Mouse (Mus musculus) cerebellum, adult 2 months (tissue): ENCODE data around the gene Klrb1a. TPM values are rescaled to one million over a fixed set of nuclear protein-coding genes. Genes with fewer than 3 reads are reported as not detected.
"Not testable (repeated sequence)": the region's sequence is repeated elsewhere in the genome, so short reads cannot be mapped to it uniquely, and the experiment has no call there.

Experiments
- DNase-seq, 2 experiments: peaks; one replicate each; pipeline ENCODE4 v3.0.0; 2021
- H3K27ac ChIP-seq: fragments of 200-500 bp; 2 replicates; pipeline ENCODE4 v1.5.1; 2012; ENCODE audit warnings: low read length, control low read depth, inconsistent platforms; ENCODE audit not compliant: insufficient read depth
- H3K27me3 ChIP-seq: fragments of 200-500 bp; 2 replicates; pipeline ENCODE4 v1.6.1; 2012; ENCODE audit warnings: inconsistent platforms, mild to moderate bottlenecking, low read length, moderate library complexity; ENCODE audit not compliant: control insufficient read depth, insufficient read depth
- H3K4me1 ChIP-seq: fragments of 200-500 bp; 2 replicates; pipeline ENCODE4 v1.6.1; 2011; ENCODE audit warnings: low read length; ENCODE audit not compliant: control insufficient read depth, insufficient read depth
- H3K4me3 ChIP-seq: fragments of 200-500 bp; replicated peaks from 2 replicates; pipeline ENCODE3; 2011; ENCODE audit warnings: mild to moderate bottlenecking, low read depth, low read length, control low read depth; ENCODE audit not compliant: insufficient read depth
- CTCF ChIP-seq: fragments of 200-500 bp; IDR thresholded peaks from 2 replicates; pipeline ENCODE4 v1.5.1; 2011; ENCODE audit warnings: low read depth, mild to moderate bottlenecking, control low read depth, low read length, moderate library complexity, borderline replicate concordance; ENCODE audit not compliant: insufficient read depth
- POLR2A ChIP-seq: fragments of 200-500 bp; IDR thresholded peaks from 2 replicates; pipeline ENCODE4 v1.6.1; 2011; ENCODE audit warnings: low read length, control low read depth, borderline replicate concordance; ENCODE audit not compliant: insufficient read depth
- WGBS: fragments of 180-500 bp; shearing (Covaris S2); methylation state at CpG from one replicate; pipeline ENCODE4 v1.1.7; 2018; 5-methylcytosine and 5-hydroxymethylcytosine counted together
- polyA plus RNA-seq: library from polyadenylated mRNA; depleted of rRNA; stranded (reverse); fragments of >200 nt; gene quantifications from 2 replicates; pipeline ENCODE4 v1.2.3, GENCODE M21; 2012; rRNA removed

Gene Klrb1a
- not detected in 2 replicates for polyA plus RNA-seq

DNA sequence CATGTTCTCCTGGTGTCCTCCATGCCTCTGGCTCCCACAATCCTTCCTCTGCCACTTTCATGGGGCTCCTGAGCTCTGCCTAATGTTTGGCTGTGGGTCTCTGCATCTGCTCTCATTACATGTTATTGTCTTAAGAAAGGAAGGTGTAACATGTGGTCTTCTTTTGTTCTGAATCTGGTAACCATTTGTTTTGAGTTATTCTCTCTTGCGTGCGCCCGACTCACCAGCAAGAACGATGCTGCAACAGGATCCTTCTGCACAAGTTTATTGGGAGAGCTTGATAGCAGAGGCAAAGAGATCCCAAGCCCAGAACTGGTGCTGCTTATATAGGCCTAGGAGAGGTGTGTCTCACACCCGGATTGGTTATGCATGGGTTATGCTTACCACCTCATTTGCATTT, at the start of gene Klrb1a:
Klrb1a (minus strand) TSS at position 101 of the 400 bp plus-strand sequence.
- H3K4me1 ChIP-seq, H3K27me3 ChIP-seq, H3K27ac ChIP-seq, H3K4me3 ChIP-seq, DNase-seq: not testable (repeated sequence)
- 96% methylated on average over 5 of the region's 5 CpGs for WGBS

DNA sequence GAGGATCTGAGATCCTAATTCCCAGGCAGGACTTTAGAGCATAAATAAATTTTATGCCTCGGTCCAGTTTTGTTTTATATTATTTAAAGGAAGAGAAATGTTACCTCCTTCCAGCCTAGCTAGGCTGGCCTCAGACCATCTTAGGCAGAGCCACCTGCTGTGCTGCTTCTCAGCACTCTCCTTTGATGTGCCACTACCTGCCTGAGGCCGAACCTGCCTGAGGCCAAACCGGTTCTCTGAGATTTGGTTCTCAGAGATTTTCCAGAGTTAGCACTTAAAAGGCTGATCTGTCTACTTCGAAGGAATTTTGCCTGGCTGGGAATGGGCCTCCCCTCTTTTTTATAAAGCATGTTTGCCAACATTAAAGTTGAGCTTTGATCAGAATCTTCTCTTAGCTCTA, 46.6 kb upstream of the Klrb1a start:
- H3K27me3 ChIP-seq, result no peaks in the 10 kb centered on the region
- WGBS, result 70% methylated on average over 4 of the region's 4 CpGs
- H3K4me1 ChIP-seq, result no peaks in the 10 kb centered on the region
- H3K27ac ChIP-seq, result no peak overlapping the region
- TF ChIP-seq POLR2A, result no peak
- TF ChIP-seq CTCF, result no peak
- H3K4me3 ChIP-seq, result no peak overlapping the region
- no peak for DNase-seq

DNA sequence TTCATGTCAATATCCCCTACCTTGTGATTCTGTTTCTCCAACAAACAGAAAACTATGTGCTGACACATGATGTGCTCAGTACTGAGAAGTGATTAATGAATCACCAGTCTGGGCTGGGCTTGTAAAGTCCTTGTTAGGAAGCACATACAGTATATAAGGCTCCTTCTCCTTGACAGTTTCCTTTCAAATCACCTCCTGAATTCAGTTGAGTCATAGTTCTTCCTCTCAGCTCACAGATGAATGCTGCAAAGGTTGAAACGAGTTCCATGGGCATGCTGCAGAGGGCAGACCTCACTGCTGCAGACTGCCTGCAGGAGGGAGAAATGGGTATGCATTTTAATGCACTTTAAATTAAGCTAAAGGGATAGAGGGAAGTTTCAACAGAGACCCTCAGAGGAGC, 38.9 kb upstream of the Klrb1a start, which contains the start of gene Clec2h:
Clec2h (plus strand) TSS at position 180 of the 400 bp plus-strand sequence.
- H3K4me1 ChIP-seq, result no peaks in the 10 kb centered on the region
- no peak for TF ChIP-seq POLR2A
- TF ChIP-seq CTCF, result no peak
- no peak for DNase-seq
- H3K27ac ChIP-seq, result no peak within 1 kb of the TSS
- H3K4me3 ChIP-seq, result no peak within 1 kb of the TSS
- H3K27me3 ChIP-seq, result no peaks in the 10 kb centered on the region
- WGBS, result 3% methylated on average over 1 of the region's 1 CpGs

DNA sequence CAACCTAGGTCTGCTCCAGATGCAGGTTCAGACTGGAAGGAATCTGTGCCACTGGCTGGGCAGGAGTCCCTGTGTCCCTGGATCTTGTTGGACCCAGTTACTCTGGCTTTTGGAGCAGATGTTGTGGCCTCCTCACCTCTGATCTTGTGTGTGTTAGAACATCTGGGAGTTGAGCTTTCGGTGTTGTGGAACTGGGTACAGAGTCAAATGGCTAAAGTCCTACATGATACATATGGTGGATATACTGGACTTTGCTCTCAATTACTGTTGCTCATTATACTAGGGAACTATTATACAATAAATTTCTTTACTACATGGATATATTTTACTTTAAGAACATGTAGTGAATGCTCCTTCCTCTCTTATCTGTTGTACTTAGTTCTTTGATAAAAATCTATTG, 37.9 kb upstream of the Klrb1a start:
- H3K4me3 ChIP-seq, result no peak overlapping the region
- WGBS, result 94% methylated on average over 1 of the region's 1 CpGs
- TF ChIP-seq CTCF (no peak), POLR2A (no peak)
- H3K4me1 ChIP-seq, result no peaks in the 10 kb centered on the region
- H3K27me3 ChIP-seq, result no peaks in the 10 kb centered on the region
- no peak overlapping the region for H3K27ac ChIP-seq
- no peak for DNase-seq

DNA sequence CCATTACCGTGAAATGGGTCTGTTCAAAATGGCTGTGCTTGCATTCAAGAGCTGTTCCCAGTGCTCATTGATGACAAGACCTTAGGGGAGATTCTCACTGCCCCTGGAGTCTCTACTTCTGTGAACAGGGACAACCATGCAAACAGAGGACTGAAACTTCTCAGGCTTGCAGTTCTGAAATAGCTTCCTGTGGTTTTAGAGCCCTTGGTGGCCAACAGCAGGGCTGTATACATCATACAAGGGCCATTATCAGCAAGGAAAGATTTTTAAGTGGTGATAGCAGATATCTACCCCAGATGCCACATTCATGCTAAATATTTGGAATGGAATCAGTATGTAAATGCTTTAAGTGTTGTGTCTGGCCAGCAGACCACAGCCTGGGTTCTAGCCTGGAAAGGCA, 29.6 kb upstream of the Klrb1a start:
- Histone ChIP-seq H3K27me3 (no peaks in the 10 kb centered on the region), H3K4me3 (no peak overlapping the region), H3K27ac (no peak overlapping the region), H3K4me1 (no peaks in the 10 kb centered on the region)
- 94% methylated on average over 1 of the region's 1 CpGs for WGBS
- DNase-seq, result no peak
- TF ChIP-seq CTCF (no peak), POLR2A (no peak)

DNA sequence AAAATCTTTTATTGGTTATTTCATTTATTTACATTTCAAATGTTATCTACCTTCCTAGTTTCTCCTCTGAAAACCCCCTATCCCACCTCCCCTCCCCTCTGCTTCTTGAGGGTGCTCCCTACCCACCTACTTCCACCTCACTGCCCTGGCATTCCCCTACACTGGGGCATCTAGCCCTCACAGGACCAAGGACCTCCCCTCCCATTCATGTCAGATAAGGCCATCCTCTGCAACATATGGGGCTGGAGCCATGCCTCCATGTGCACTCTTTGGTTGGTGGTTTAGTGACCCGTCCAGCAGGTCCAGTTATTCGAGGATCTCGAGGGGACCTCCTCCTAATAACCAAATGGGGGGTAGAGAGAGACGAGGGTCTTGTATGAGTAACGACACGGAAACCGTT, 27.5 kb upstream of the Klrb1a start:
- not testable (repeated sequence) for H3K27me3 ChIP-seq, H3K27ac ChIP-seq, DNase-seq, H3K4me1 ChIP-seq, H3K4me3 ChIP-seq
- WGBS, result 83% methylated on average over 7 of the region's 7 CpGs

DNA sequence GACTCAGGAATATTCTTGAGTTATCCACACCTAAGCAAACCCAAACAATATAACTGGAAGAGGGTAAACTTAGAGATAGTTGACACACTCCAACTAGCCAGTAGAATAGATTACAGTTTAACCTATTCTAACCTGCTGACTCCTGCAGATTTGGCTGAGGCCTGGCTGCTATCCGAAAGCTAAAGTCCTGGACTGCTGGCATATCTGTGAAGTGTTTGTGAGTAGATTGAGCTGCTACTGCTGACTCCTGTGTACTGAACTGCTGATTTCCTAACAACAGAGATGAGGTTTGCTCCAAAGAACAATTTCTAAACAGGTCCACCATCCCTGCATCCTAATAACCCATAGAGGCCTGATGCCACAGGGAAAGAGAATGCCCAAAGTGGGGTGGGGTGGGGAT, 26.9 kb upstream of the Klrb1a start:
- H3K4me3 ChIP-seq, result no peak overlapping the region
- no peak for DNase-seq
- WGBS, result 89% methylated on average over 1 of the region's 1 CpGs
- H3K27me3 ChIP-seq, result no peaks in the 10 kb centered on the region
- no peak for TF ChIP-seq POLR2A
- no peak for TF ChIP-seq CTCF
- H3K27ac ChIP-seq, result no peak overlapping the region
- no peaks in the 10 kb centered on the region for H3K4me1 ChIP-seq

DNA sequence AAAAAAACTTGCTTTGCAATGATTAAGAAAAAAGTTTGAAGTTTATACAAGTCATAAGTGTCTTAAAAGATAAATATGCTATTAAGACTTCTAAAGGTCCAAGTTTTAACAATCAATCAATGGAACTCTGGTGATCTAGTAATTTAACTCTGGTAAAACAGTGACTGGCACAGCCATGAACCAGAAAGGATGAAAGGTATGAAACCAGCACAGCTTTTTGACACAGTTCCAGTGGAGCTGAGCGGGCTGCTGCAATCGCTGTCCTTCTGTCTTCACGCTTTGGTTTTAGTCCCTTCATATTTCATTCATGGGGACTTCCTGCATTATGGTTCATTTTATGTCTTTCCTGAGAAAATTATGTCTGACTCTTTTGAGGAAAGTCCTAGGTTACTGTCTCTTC, 26.3 kb upstream of the Klrb1a start:
- WGBS, result 47% methylated on average over 3 of the region's 3 CpGs
- Histone ChIP-seq H3K27me3 (no peaks in the 10 kb centered on the region), H3K27ac (no peak overlapping the region), H3K4me1 (no peaks in the 10 kb centered on the region), H3K4me3 (no peak overlapping the region)
- TF ChIP-seq POLR2A (no peak), CTCF (no peak)
- no peak for DNase-seq

DNA sequence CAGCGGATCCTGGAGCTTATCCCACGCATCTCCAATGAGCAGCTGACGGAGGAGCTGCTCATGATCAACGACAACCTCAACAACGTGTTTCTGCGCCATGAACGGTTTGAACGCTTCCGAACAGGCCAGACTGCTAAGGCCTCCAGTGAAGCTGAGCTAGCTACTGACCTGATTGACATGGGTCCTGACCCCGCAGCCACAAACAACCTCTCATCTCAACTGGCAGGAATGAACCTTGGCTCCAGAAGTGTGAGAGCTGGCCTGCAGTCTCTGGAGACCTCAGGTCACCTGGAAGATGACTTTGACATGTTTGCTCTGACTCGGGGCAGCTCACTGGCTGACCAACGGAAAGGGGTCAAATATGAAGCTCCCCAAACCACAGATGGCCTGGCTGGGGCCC, 22.4 kb upstream of the Klrb1a start:
- 85% methylated on average over 12 of the region's 12 CpGs for WGBS
- not testable (repeated sequence) for H3K27ac ChIP-seq, DNase-seq, H3K4me3 ChIP-seq, H3K4me1 ChIP-seq, H3K27me3 ChIP-seq

DNA sequence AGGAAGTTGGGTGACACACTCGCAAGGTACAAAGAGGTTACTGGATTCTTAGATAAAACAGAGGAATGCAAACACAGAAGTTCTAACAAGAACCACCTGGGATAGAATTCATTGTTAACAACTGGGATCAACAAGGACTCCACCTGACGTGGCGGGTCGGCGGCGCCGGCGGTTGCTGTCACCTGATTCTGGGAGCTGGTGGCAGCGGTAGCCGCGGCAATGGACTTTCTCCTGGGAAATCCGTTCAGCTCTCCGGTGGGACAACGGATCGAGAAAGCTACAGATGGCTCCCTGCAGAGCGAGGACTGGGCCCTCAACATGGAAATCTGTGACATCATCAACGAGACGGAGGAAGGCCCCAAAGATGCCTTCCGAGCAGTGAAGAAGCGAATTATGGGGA, 21.4 kb upstream of the Klrb1a start:
- DNase-seq, H3K27me3 ChIP-seq, H3K4me3 ChIP-seq, H3K4me1 ChIP-seq, H3K27ac ChIP-seq: not testable (repeated sequence)
- 96% methylated on average over 20 of the region's 20 CpGs for WGBS
